Mouse (Mus musculus) midbrain, embryonic 13.5 days (tissue): ENCODE measurements at regions not wholly inside any gene's neighbourhood (a gene's known extent, or its start where the extent isn't known, plus 50 kb on each side); places are given as distances from the start of the nearest gene placed in this dataset.
A peak's percentile ranks its signal among the peaks of the same experiment; 100 is the strongest.
"Not testable (repeated sequence)": the region's sequence is repeated elsewhere in the genome, so short reads cannot be mapped to it uniquely, and the experiment has no call there.

ENCODE experiments used
- ATAC-seq: fragments of 200-750 bp; cut with Nextera tagmentation; 2 replicates; pipeline ENCODE4 v1.8.0; 2017; ENCODE audit warnings: mild to moderate bottlenecking, moderate TSS enrichment, moderate library complexity
- H3K27ac ChIP-seq: fragments of 300-500 bp; sonication (generic); 2 replicates; pipeline ENCODE4 v1.5.1; 2015; ENCODE audit warnings: inconsistent platforms, mild to moderate bottlenecking, moderate library complexity
- H3K27me3 ChIP-seq: fragments of 300-500 bp; sonication (generic); 2 replicates; pipeline ENCODE4 v1.6.1; 2015; ENCODE audit warnings: mild to moderate bottlenecking, inconsistent platforms
- H3K36me3 ChIP-seq: fragments of 300-500 bp; sonication (generic); 2 replicates; pipeline ENCODE4 v1.6.1; 2015; ENCODE audit warnings: mild to moderate bottlenecking, inconsistent platforms
- H3K4me1 ChIP-seq: fragments of 300-500 bp; sonication (generic); replicated peaks from 2 replicates; pipeline ENCODE4 v1.6.1; 2015; ENCODE audit warnings: inconsistent platforms
- H3K4me2 ChIP-seq: fragments of 300-500 bp; sonication (generic); replicated peaks from 2 replicates; pipeline ENCODE4 v1.6.1; 2015; ENCODE audit warnings: moderate library complexity, mild to moderate bottlenecking, inconsistent platforms
- H3K4me3 ChIP-seq: fragments of 300-500 bp; sonication (generic); replicated peaks from 2 replicates; pipeline ENCODE4 v1.5.1; 2015; ENCODE audit warnings: mild to moderate bottlenecking, inconsistent platforms
- H3K9ac ChIP-seq: fragments of 300-500 bp; sonication (generic); replicated peaks from 2 replicates; pipeline ENCODE4 v1.6.1; 2015; ENCODE audit warnings: mild to moderate bottlenecking, inconsistent platforms
- H3K9me3 ChIP-seq: fragments of 300-500 bp; sonication (generic); 2 replicates; pipeline ENCODE4 v1.6.1; 2016; ENCODE audit warnings: mild to moderate bottlenecking, inconsistent platforms
- WGBS: fragments of 180-500 bp; shearing (Covaris S2); methylation state at CpG from one replicate; pipeline ENCODE4 v1.1.7; 2015; 5-methylcytosine and 5-hydroxymethylcytosine counted together

DNA sequence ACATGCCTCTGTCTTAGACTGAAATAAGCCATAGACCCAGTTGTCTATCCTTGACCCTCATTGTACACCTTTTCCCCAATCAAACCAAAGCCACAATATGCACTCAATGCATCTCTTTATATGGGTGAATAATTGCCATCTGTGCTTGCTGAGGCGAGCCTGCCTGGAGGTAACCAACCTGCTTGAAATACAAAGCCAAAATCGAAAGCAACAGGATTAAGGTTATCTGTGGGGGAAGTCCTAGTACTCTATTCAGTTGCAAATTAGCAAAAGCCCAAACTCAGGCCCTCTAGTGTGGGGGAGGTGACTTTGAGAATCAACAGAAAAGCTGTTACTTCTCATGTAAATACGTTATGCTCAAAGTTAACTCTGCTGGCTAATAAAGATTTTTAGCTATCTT, 246.2 kb upstream of the Fundc1 start:
- H3K36me3 ChIP-seq = no peaks in the 10 kb centered on the region

GRCm38 (mm10) chrX:17817651-17818050, 245.5 kb upstream of the Fundc1 start:
- Histone ChIP-seq H3K27ac (no peak overlapping the region), H3K4me3 (no peak overlapping the region), H3K9ac (no peak overlapping the region), H3K4me2 (no peak overlapping the region), H3K4me1 (no peaks in the 10 kb centered on the region), H3K9me3 (no peaks in the 10 kb centered on the region), H3K36me3 (no peaks in the 10 kb centered on the region), H3K27me3 (no peaks in the 10 kb centered on the region)
- ATAC-seq = no peak
- WGBS = 79% methylated on average over 3 of the region's 3 CpGs

More for the DNA sequence above, 246.2 kb upstream of the Fundc1 start:
- Histone ChIP-seq H3K4me2 (no peak overlapping the region), H3K9me3 (no peaks in the 10 kb centered on the region), H3K27ac (no peak overlapping the region), H3K9ac (no peak overlapping the region), H3K27me3 (no peaks in the 10 kb centered on the region), H3K4me3 (no peak overlapping the region), H3K4me1 (no peaks in the 10 kb centered on the region)
- ATAC-seq = no peak
- 23% methylated on average over 3 of the region's 3 CpGs for WGBS

DNA sequence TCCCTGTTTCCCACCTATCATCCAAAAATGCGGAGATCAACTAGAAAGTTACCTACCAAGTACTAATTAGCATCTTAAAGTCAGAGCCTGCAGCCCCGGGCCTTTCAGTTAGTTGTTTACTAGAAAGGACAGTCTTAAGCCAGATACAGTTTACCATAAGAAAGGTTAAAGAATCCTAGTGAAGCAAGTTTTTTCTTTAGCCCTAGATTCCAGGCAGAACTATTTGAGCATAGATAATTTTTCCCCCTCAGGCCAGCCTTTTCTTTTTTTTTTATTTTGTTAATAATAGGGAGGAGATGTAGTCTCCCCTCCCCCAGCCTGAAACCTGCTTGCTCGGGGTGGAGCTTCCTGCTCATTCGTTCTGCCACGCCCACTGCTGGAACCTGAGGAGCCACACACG, 215.9 kb upstream of the Fundc1 start:
- H3K27me3 ChIP-seq, ATAC-seq, H3K4me3 ChIP-seq, H3K36me3 ChIP-seq, H3K27ac ChIP-seq, H3K9ac ChIP-seq, H3K4me1 ChIP-seq, H3K4me2 ChIP-seq, H3K9me3 ChIP-seq: not testable (repeated sequence)
- 86% methylated on average over 2 of the region's 6 CpGs for WGBS

GRCm38 (mm10) chrX:17775886-17776285, 203.8 kb upstream of the Fundc1 start:
- H3K4me3 ChIP-seq = no peak overlapping the region
- no peak overlapping the region for H3K4me2 ChIP-seq
- ATAC-seq = no peak
- no peak overlapping the region for H3K27ac ChIP-seq
- WGBS = 89% methylated on average over 1 of the region's 1 CpGs
- no peaks in the 10 kb centered on the region for H3K4me1 ChIP-seq
- no peaks in the 10 kb centered on the region for H3K36me3 ChIP-seq
- no peak overlapping the region for H3K9ac ChIP-seq
- H3K27me3 ChIP-seq = no peaks in the 10 kb centered on the region
- peaks cover 4% of the 10 kb centered on the region; the same call in 1 of the 2 replicates for H3K9me3 ChIP-seq

DNA sequence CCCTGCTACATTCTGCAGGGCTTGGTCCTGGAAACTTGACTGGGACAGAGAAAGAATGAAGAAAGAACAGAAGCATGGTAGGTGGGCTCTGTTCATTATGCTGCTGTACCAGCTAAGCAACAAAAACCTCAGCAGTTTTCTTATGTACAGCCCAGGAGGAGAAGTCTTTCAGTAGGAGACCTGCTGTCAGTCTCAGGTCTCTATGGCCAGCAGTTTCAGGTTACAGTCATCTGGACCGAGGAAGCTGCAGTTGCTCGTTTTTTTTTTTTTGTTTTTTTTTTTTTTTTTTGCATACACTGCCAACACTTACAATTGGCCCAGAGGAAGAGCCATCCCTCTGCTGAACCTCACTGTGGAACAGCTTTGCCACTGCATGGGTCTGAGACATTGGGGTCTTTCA, 180.7 kb upstream of the Fundc1 start:
- Histone ChIP-seq H3K9ac (no peak overlapping the region), H3K36me3 (no peaks in the 10 kb centered on the region), H3K9me3 (no peaks in the 10 kb centered on the region), H3K4me1 (no peaks in the 10 kb centered on the region), H3K27ac (no peak overlapping the region), H3K4me3 (no peak overlapping the region), H3K4me2 (no peak overlapping the region), H3K27me3 (no peaks in the 10 kb centered on the region)
- ATAC-seq = no peak
- 31% methylated on average over 2 of the region's 2 CpGs for WGBS

GRCm38 (mm10) chrX:17751466-17751865, 179.3 kb upstream of the Fundc1 start:
- WGBS = 70% methylated on average over 5 of the region's 5 CpGs
- H3K36me3 ChIP-seq = no peaks in the 10 kb centered on the region

GRCm38 (mm10) chrX:17730233-17730632, 158.1 kb upstream of the Fundc1 start:
- H3K4me2 ChIP-seq = no peak overlapping the region
- no peak overlapping the region for H3K9ac ChIP-seq
- no peaks in the 10 kb centered on the region for H3K36me3 ChIP-seq
- WGBS = 81% methylated on average over 4 of the region's 4 CpGs
- H3K27ac ChIP-seq = no peak overlapping the region
- 0 out of 2 replicates have a peak, but pooled peaks cover 5% of the 10 kb centered on the region for H3K4me1 ChIP-seq
- H3K9me3 ChIP-seq = no peaks in the 10 kb centered on the region
- ATAC-seq = no peak
- no peaks in the 10 kb centered on the region for H3K27me3 ChIP-seq
- H3K4me3 ChIP-seq = no peak overlapping the region

More at GRCm38 (mm10) chrX:17751466-17751865, 179.3 kb upstream of the Fundc1 start:
- no peak overlapping the region for H3K4me3 ChIP-seq
- no peak overlapping the region for H3K27ac ChIP-seq
- ATAC-seq = no peak
- no peak overlapping the region for H3K9ac ChIP-seq
- no peaks in the 10 kb centered on the region for H3K4me1 ChIP-seq
- no peaks in the 10 kb centered on the region for H3K9me3 ChIP-seq
- H3K4me2 ChIP-seq = no peak overlapping the region
- no peaks in the 10 kb centered on the region for H3K27me3 ChIP-seq

GRCm38 (mm10) chrX:17725780-17726220, 153.7 kb upstream of the Fundc1 start:
- no peaks in the 10 kb centered on the region for H3K36me3 ChIP-seq
- no peaks in the 10 kb centered on the region for H3K9me3 ChIP-seq
- no peak overlapping the region for H3K9ac ChIP-seq
- no peak overlapping the region for H3K4me3 ChIP-seq
- WGBS = 48% methylated on average over 5 of the region's 5 CpGs
- ATAC-seq = no peak; the same call in 1 of the 2 replicates
- no peaks in the 10 kb centered on the region for H3K27me3 ChIP-seq
- 0 out of 2 replicates have a peak, but pooled peaks cover 6% of the 10 kb centered on the region for H3K4me1 ChIP-seq
- H3K4me2 ChIP-seq = no peak overlapping the region
- no peak overlapping the region for H3K27ac ChIP-seq

- H3K36me3 ChIP-seq = no peaks in the 10 kb centered on the region
- H3K4me1 ChIP-seq = 0 out of 2 replicates have a peak, but pooled peaks cover 6% of the 10 kb centered on the region
- peak; percentile 91 for ATAC-seq
- no peak overlapping the region for H3K9ac ChIP-seq
- no peaks in the 10 kb centered on the region for H3K27me3 ChIP-seq
- H3K27ac ChIP-seq = no peak overlapping the region
- no peak overlapping the region for H3K4me2 ChIP-seq
- H3K4me3 ChIP-seq = no peak overlapping the region
- no peaks in the 10 kb centered on the region for H3K9me3 ChIP-seq
- 33% methylated on average over 6 of the region's 7 CpGs for WGBS
Observed at GRCm38 (mm10) chrX:17724990-17725779, 153.1 kb upstream of the Fundc1 start.

DNA sequence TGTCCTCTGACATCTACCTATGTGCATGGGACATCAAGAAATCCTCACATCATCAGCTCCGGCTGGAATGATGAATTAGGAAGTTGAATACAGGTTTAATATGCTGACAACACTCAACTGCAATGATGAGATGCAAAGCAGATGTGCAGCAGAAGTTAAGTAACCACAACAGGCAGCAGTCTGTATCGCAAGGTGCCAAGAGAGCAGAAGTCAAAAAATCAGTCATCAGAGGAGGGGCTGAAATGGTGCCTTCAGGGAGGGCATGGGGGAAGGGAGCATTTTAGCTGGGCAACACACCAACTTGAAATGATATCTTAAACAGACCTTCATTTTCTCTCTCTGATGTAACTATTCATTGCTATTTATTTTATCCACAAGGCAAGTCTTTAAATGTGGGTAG, 152.3 kb upstream of the Fundc1 start:
- WGBS = 90% methylated on average over 2 of the region's 2 CpGs
- Histone ChIP-seq H3K36me3 (no peaks in the 10 kb centered on the region), H3K27me3 (no peaks in the 10 kb centered on the region), H3K27ac (no peak overlapping the region), H3K4me3 (no peak overlapping the region), H3K4me2 (no peak overlapping the region), H3K9ac (no peak overlapping the region), H3K9me3 (no peaks in the 10 kb centered on the region), H3K4me1 (0 out of 2 replicates have a peak, but pooled peaks cover 6% of the 10 kb centered on the region)
- no peak for ATAC-seq

GRCm38 (mm10) chrX:17721866-17722625, 149.9 kb upstream of the Fundc1 start:
- H3K9ac ChIP-seq, H3K4me3 ChIP-seq, H3K4me1 ChIP-seq, H3K36me3 ChIP-seq, H3K27me3 ChIP-seq, H3K27ac ChIP-seq, H3K4me2 ChIP-seq, H3K9me3 ChIP-seq, ATAC-seq: not testable (repeated sequence)
- WGBS = 71% methylated on average over 6 of the region's 6 CpGs

DNA sequence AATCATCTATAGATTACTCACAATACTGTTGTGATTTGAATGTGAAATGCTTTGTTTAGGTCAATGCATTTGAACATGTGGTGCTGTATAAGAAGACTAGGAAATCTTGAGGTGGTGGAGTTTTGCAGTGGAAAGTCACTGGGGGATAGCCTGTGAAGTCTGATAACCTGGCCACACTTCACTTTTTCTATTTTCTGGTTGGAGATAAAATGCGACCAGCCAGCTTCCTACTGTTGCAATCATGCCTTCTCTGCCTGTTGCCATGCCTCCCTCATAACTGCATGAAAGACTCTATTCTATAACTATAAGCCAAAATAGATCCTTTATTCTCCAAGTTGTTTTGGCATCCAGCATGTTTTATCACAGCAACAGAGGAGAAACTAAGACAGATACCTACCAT, 142.4 kb upstream of the Fundc1 start:
- Histone ChIP-seq H3K9me3 (no peaks in the 10 kb centered on the region), H3K4me1 (no peaks in the 10 kb centered on the region), H3K9ac (no peak overlapping the region), H3K4me2 (no peak overlapping the region), H3K36me3 (no peaks in the 10 kb centered on the region), H3K4me3 (no peak overlapping the region), H3K27ac (no peak overlapping the region), H3K27me3 (no peaks in the 10 kb centered on the region)
- ATAC-seq = no peak
- WGBS = 83% methylated on average over 1 of the region's 1 CpGs
